Mouse (Mus musculus): ENCODE results near the gene Ptprs. TPM values are rescaled to one million over a fixed set of nuclear protein-coding genes. Genes with fewer than 3 reads are reported as not detected.

Ptprs gene
- polyA plus RNA-seq, 1 experiment from 2014 or later, result 276 TPM

DNA sequence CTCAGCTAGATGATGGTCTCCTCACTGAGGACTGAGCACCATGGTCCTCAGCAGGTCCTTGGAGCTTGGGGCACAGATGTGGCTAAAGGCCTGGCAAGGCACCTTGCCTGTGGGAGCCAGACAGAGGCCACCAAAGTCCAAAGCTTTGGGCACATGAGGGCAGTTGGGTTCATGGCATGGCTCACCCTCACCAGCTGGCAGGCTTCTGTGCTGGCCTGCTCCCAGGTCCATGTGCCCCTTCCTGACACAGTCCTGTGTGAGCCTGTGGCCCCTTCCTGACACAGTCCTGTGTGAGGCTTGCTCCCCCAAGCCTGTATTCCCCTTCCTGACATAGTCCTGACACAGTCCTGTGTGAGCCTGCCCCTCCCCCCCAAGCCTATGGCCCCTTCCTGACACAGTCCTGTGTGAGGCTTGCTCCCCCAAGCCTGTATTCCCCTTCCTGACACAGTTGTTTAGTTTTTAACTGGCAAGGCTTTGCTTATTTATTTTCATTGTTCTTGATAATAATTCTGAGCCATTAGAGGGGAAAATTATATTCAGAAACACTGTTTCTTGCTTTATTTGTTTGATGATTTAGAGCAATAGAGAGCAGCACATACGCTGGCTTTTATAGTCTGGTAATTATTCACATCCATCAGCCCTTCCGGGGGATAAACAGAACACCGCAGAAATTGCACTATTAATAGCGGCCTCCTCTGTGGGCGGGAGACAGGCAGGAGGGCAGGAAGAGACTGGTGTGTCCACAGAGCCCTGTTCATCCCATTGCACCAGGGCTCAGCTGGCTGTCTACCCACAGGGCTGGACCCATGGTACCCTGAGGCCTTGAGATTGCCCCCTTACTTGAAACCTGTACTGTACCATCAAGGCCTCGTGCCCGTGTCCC, 110.3 kb downstream of the Ptprs start:
- WGBS, result 58% methylated on average over 7 of the region's 7 CpGs
- H3K9ac ChIP-seq, result 0 out of 2 replicates have a peak overlapping the region, but pooled peaks have one; percentile 9
- H3K36me3 ChIP-seq (ENCODE audit: poor library complexity, severe bottlenecking), result peaks cover 70% of the 10 kb centered on the region
- H3K4me3 ChIP-seq, result no peak overlapping the region
- peak overlapping the region; percentile 60 for H3K27ac ChIP-seq
- no peak overlapping the region for H3K4me2 ChIP-seq
- ATAC-seq, result no peak
- peaks cover 42% of the 10 kb centered on the region for H3K4me1 ChIP-seq
- H3K9me3 ChIP-seq (replicated peaks), result no peaks in the 10 kb centered on the region
- H3K27me3 ChIP-seq, result no peaks in the 10 kb centered on the region

Small RNA genes within 50 kb of the gene (microRNA-seq; reads per million reads assigned to microRNA genes)
- 3.2 reads per million, percentile 6 among the genes with 10 or more reads in this experiment for gene Mir6977

Other genes with a start within 250 kb of the Ptprs start
- gene Fem1a, start 219.7 kb downstream of the Ptprs start, polyA plus RNA-seq (2015; fragmentation: Nextera tagmentation; extraction: Ambion mirVana), result 16.5 and 19.3 TPM in 2 replicates
- gene Ticam1, start 199.7 kb downstream of the Ptprs start, polyA plus RNA-seq (2015; fragmentation: Nextera tagmentation; extraction: Ambion mirVana), result 1.4 and 1.6 TPM in 2 replicates
- gene Plin3, start 183.6 kb downstream of the Ptprs start, polyA plus RNA-seq (2015; fragmentation: Nextera tagmentation; extraction: Ambion mirVana), result 18.3 and 21.8 TPM in 2 replicates
- gene Arrdc5, start 176.2 kb downstream of the Ptprs start, polyA plus RNA-seq (2015; fragmentation: Nextera tagmentation; extraction: Ambion mirVana), result not detected in 2 replicates
- 119 and 138 TPM in 2 replicates for gene Uhrf1, start 173.2 kb downstream of the Ptprs start, polyA plus RNA-seq (2015; fragmentation: Nextera tagmentation; extraction: Ambion mirVana)
- gene Kdm4b, start 150.4 kb downstream of the Ptprs start, polyA plus RNA-seq (2015; fragmentation: Nextera tagmentation; extraction: Ambion mirVana), result 51.4 and 55.9 TPM in 2 replicates
- 0.14 TPM in 1 of 2 replicates, not detected in the other for gene Znrf4, start 35.9 kb upstream of the Ptprs start, polyA plus RNA-seq (2015; fragmentation: Nextera tagmentation; extraction: Ambion mirVana)
- gene Gm20219, start 77.9 kb upstream of the Ptprs start, polyA plus RNA-seq (2015; fragmentation: Nextera tagmentation; extraction: Ambion mirVana), result 1.2 and 1.7 TPM in 2 replicates
- 77.9 and 84.3 TPM in 2 replicates for gene Safb2, start 108.1 kb upstream of the Ptprs start, polyA plus RNA-seq (2015; fragmentation: Nextera tagmentation; extraction: Ambion mirVana)
- gene Safb, start 108.3 kb upstream of the Ptprs start, polyA plus RNA-seq (2015; fragmentation: Nextera tagmentation; extraction: Ambion mirVana), result 126 and 135 TPM in 2 replicates
- gene 2410015M20Rik, start 133.3 kb upstream of the Ptprs start, polyA plus RNA-seq (2015; fragmentation: Nextera tagmentation; extraction: Ambion mirVana), result 212 and 224 TPM in 2 replicates
- gene Rpl36, start 136.9 kb upstream of the Ptprs start, polyA plus RNA-seq (2015; fragmentation: Nextera tagmentation; extraction: Ambion mirVana), result 1,314 and 1,523 TPM in 2 replicates
- 41.2 and 47.1 TPM in 2 replicates for gene Lonp1, start 150.4 kb upstream of the Ptprs start, polyA plus RNA-seq (2015; fragmentation: Nextera tagmentation; extraction: Ambion mirVana)
- gene Catsperd, start 151.7 kb upstream of the Ptprs start, polyA plus RNA-seq (2015; fragmentation: Nextera tagmentation; extraction: Ambion mirVana), result 0.58 and 0.70 TPM in 2 replicates
- 112 and 123 TPM in 2 replicates for gene Ranbp3, start 196.8 kb upstream of the Ptprs start, polyA plus RNA-seq (2015; fragmentation: Nextera tagmentation; extraction: Ambion mirVana)
- gene Ndufa11, start 241.3 kb upstream of the Ptprs start, polyA plus RNA-seq (2015; fragmentation: Nextera tagmentation; extraction: Ambion mirVana), result 433 and 459 TPM in 2 replicates
- 14.0 and 16.7 TPM in 2 replicates for gene Vmac, start 241.5 kb upstream of the Ptprs start, polyA plus RNA-seq (2015; fragmentation: Nextera tagmentation; extraction: Ambion mirVana)